Mouse (Mus musculus) midbrain, embryonic 14.5 days (tissue): Measurements from ENCODE around the gene Zfp536. TPM values are rescaled to one million over a fixed set of nuclear protein-coding genes. Genes with fewer than 3 reads are reported as not detected.

Source experiments
- ATAC-seq: fragments of 200-750 bp; cut with Nextera tagmentation; 2 replicates; pipeline ENCODE4 v1.8.0; 2017; ENCODE audit warnings: moderate number of reproducible peaks, moderate library complexity; ENCODE audit not compliant: low FRiP score, low TSS enrichment
- DNase-seq: peaks from one replicate; pipeline ENCODE4 v3.0.0-alpha.2; 2015
- H3K27ac ChIP-seq: fragments of 300-500 bp; sonication (generic); replicated peaks from 2 replicates; pipeline ENCODE4 v1.5.1; 2014; ENCODE audit warnings: mild to moderate bottlenecking, low read depth, low read length, moderate library complexity
- H3K27me3 ChIP-seq: fragments of 300-500 bp; sonication (generic); 2 replicates; pipeline ENCODE4 v1.6.1; 2014; ENCODE audit warnings: low read length, control low read depth, mixed read lengths; ENCODE audit not compliant: control insufficient read depth, insufficient read depth
- H3K36me3 ChIP-seq: fragments of 300-500 bp; sonication (generic); 2 replicates; pipeline ENCODE4 v1.6.1; 2014; ENCODE audit warnings: low read length, control low read depth; ENCODE audit not compliant: control insufficient read depth, insufficient read depth
- H3K4me1 ChIP-seq: fragments of 300-500 bp; sonication (generic); 2 replicates; pipeline ENCODE4 v1.6.1; 2014; ENCODE audit warnings: mild to moderate bottlenecking, antibody characterized with exemption, low read length, control low read depth; ENCODE audit not compliant: control insufficient read depth, insufficient read depth
- H3K4me2 ChIP-seq: fragments of 300-500 bp; sonication (generic); 2 replicates; pipeline ENCODE4 v1.6.1; 2014; ENCODE audit warnings: mild to moderate bottlenecking, low read length, moderate library complexity
- H3K4me3 ChIP-seq: fragments of 300-500 bp; sonication (generic); replicated peaks from 2 replicates; pipeline ENCODE4 v1.5.1; 2014; ENCODE audit warnings: low read depth, low read length
- H3K9ac ChIP-seq: fragments of 300-500 bp; sonication (generic); replicated peaks from 2 replicates; pipeline ENCODE4 v1.6.1; 2014; ENCODE audit warnings: mild to moderate bottlenecking, low read length, moderate library complexity
- H3K9me3 ChIP-seq: fragments of 300-500 bp; sonication (generic); 2 replicates; pipeline ENCODE4 v1.6.1; 2016; ENCODE audit warnings: low read length, control low read depth, mixed read lengths; ENCODE audit not compliant: control insufficient read depth
- WGBS: fragments of 180-500 bp; shearing (Covaris S2); extraction: QIAGEN DNeasy Blood & Tissue Kit; methylation state at CpG from one replicate; pipeline ENCODE4 v1.1.7; 2014; 5-methylcytosine and 5-hydroxymethylcytosine counted together
- polyA plus RNA-seq: library from polyadenylated mRNA; unstranded; fragments of >200 nt; fragmentation: Nextera tagmentation; extraction: Ambion mirVana; gene quantifications from 2 replicates; pipeline ENCODE4 v1.2.1, GENCODE M21; 2014

Gene Zfp536
- polyA plus RNA-seq, 1 experiment from 2014 or later: 38.0 TPM

DNA sequence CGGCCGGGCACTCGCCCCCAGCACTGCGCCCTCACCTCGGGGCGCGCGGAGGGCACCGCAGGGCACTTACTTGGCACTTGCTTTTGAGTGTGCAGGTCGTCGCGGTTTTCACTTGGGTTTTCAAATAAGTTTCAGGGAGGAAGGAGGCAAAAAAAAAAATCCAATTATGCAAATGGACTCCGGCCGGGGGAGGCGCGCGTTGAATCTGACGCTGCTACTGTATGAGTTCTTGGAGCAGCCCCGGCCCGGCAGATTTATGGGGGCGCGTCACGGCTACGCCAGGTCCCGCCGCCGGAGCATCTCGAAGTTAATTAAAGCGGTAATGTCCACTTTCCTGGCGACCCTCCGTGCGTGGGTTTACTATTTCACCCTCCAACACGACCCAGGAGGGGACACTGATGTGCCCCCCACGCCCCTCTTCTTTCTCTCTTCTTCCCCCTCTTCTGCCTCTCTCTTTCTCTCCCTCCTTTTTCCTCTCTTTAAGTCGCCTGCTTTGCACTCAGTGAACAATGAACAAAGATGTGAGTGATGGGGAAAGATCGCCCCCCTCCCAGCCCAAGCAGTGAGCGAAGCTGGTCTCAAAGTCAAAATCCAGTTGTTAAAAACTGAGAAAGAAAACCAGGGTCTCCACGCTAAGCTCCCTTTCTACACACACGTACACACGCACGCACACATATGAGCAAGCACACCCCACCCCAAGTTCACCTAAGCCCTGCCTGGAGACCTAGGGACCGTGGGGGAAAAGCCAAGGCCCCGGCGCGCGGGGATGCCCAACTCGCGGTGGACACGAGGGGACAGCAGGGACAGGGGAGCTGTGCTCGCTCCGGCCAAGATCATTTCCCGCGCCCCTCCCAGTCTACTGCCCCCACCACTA is 3.7 kb downstream of the Zfp536 start:
- Histone ChIP-seq H3K4me3 (peak overlapping the region; percentile 52), H3K4me2 (peak overlapping the region; percentile 85), H3K27ac (peak overlapping the region; percentile 89), H3K9me3 (no peaks in the 10 kb centered on the region), H3K9ac (peak overlapping the region; percentile 68), H3K4me1 (peaks cover 28% of the 10 kb centered on the region; the same call in 1 of the 2 replicates), H3K27me3 (no peaks in the 10 kb centered on the region), H3K36me3 (no peaks in the 10 kb centered on the region)
- WGBS: under 1% methylated on average over 53 of the region's 53 CpGs
- ATAC-seq: peak; percentile 53
- peak; percentile 72 for DNase-seq

DNA sequence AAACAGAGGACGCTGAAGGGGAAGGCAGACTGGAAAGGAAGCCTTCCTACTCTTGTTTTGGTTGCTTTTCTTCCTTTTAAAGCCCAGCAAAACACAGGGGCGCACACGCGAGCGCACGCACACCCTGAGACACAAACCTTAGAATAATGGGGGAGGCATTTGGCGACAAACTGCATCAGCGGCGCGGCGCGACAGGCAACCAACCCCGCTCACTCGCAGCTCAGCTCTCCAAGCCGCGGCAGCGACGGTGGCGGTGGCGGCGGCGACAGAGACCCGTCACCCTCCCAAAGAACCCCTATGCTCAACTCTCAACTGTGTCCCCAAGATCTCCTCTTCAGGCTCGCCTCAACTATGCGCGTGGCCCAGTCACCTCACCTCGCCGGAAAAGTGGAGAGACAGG is 4.4 kb downstream of the Zfp536 start:
- Histone ChIP-seq H3K36me3 (no peaks in the 10 kb centered on the region), H3K4me1 (peaks cover 27% of the 10 kb centered on the region; the same call in 1 of the 2 replicates), H3K27me3 (no peaks in the 10 kb centered on the region), H3K9me3 (no peaks in the 10 kb centered on the region), H3K9ac (peak overlapping the region; percentile 68), H3K27ac (peak overlapping the region; percentile 89), H3K4me3 (peak overlapping the region; percentile 52), H3K4me2 (peak overlapping the region; percentile 85)
- DNase-seq (peak; percentile 69), ATAC-seq (no peak)
- under 1% methylated on average over 28 of the region's 28 CpGs for WGBS

DNA sequence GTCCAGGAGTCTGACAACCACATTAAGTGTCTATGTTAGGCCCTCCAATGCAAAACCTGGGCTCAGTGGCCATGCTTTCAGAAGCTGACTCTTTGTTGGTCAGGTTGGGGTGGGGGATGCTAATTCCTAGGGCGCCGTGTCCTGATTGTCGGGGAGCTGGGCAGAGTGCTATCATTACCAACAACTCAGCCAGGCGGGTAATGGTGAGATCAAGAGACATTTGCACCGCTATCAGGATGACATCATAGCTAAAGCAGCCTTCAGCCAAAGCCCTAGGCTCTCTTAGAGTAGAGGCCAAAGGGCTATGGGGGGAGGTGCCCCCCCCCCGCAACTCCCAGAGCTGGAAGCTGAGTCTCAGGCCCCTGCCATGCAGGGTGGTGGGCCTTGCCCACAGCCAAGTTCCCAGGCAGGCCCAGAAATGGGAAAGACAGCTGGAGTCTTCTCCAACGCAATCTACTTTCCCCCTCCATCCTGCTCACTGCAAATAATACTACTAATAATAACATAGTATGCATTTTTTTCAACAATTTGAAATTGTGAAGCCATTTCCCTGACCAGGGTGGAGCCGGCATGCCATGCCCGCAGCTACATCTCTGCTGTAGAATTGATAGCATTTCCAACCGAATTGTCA is 5.0 kb downstream of the Zfp536 start:
- DNase-seq (no peak), ATAC-seq (no peak)
- Histone ChIP-seq H3K9ac (peak overlapping the region; percentile 68), H3K4me3 (peak overlapping the region; percentile 52), H3K4me1 (peaks cover 24% of the 10 kb centered on the region; the same call in 1 of the 2 replicates), H3K27ac (peak overlapping the region; percentile 89), H3K9me3 (no peaks in the 10 kb centered on the region), H3K36me3 (no peaks in the 10 kb centered on the region), H3K4me2 (peak overlapping the region; percentile 85), H3K27me3 (no peaks in the 10 kb centered on the region)
- WGBS: 6% methylated on average over 10 of the region's 10 CpGs

GRCm38 (mm10) chr7:37758886-37759285 is 14.6 kb downstream of the Zfp536 start:
- Histone ChIP-seq H3K27me3 (no peaks in the 10 kb centered on the region), H3K4me3 (no peak overlapping the region), H3K9ac (no peak overlapping the region), H3K36me3 (no peaks in the 10 kb centered on the region), H3K4me2 (no peak overlapping the region), H3K27ac (no peak overlapping the region), H3K9me3 (no peaks in the 10 kb centered on the region), H3K4me1 (0 out of 2 replicates have a peak, but pooled peaks cover 4% of the 10 kb centered on the region)
- 93% methylated on average over 5 of the region's 5 CpGs for WGBS
- no peak for ATAC-seq
- DNase-seq: no peak

DNA sequence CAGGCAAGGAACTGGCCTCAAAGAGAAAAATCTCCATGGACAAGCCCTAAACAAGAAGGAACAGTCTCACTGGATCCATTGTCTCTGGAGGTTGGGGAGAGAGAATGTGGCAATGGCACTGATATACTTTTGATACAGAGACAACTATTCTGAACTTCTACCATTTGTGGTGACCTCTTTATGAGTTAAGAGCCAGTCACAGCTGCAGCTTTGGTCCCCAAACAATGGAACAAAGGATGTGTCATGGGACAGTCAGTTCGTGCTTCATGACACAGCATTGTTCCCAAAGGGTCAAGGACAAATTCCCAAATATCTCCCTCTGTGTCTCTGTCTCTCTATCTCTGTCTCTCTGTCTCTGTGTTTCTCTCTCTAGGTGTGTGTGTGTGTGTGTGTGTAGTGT is 20.4 kb downstream of the Zfp536 start:
- DNase-seq (no peak), ATAC-seq (no peak)
- Histone ChIP-seq H3K9ac (no peak overlapping the region), H3K27me3 (no peaks in the 10 kb centered on the region), H3K4me3 (no peak overlapping the region), H3K4me1 (no peaks in the 10 kb centered on the region), H3K9me3 (no peaks in the 10 kb centered on the region), H3K36me3 (no peaks in the 10 kb centered on the region), H3K27ac (no peak overlapping the region), H3K4me2 (no peak overlapping the region)
- WGBS: 44% methylated on average over 1 of the region's 1 CpGs

GRCm38 (mm10) chr7:37746133-37746761 is 27.2 kb downstream of the Zfp536 start:
- no peak overlapping the region for H3K4me3 ChIP-seq
- no peak overlapping the region for H3K9ac ChIP-seq
- 10% methylated on average over 12 of the region's 13 CpGs for WGBS
- H3K4me2 ChIP-seq: 0 out of 2 replicates have a peak overlapping the region, but pooled peaks have one; percentile 23
- no peaks in the 10 kb centered on the region for H3K9me3 ChIP-seq
- no peak overlapping the region for H3K27ac ChIP-seq
- no peak for ATAC-seq
- H3K27me3 ChIP-seq: no peaks in the 10 kb centered on the region
- peak; percentile 51 for DNase-seq
- peaks cover 18% of the 10 kb centered on the region for H3K4me1 ChIP-seq
- H3K36me3 ChIP-seq: no peaks in the 10 kb centered on the region

DNA sequence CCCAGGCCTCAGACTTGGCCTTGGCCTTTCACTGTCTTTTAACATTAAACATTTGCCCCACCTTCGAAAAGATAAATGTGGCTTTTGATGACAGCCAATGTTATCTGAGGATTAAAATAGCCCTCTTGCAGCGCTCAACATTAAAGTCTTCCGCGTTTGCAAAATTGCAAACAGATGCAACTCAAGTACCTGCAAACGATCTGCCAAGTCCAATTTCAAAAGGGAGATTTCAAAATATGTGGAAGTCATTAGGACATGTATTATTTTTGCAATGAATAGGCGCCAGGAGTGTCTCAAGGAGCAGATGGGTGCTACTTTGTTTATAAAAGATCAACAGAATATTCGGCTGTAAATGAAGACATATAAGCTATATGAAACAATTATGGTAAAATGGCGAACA is 30.1 kb downstream of the Zfp536 start:
- H3K9me3 ChIP-seq: no peaks in the 10 kb centered on the region
- no peaks in the 10 kb centered on the region for H3K27me3 ChIP-seq
- peaks cover 18% of the 10 kb centered on the region for H3K4me1 ChIP-seq
- no peaks in the 10 kb centered on the region for H3K36me3 ChIP-seq
- H3K27ac ChIP-seq: no peak overlapping the region
- H3K4me3 ChIP-seq: no peak overlapping the region
- no peak overlapping the region for H3K9ac ChIP-seq
- H3K4me2 ChIP-seq: no peak overlapping the region
- ATAC-seq (no peak), DNase-seq (no peak)
- 86% methylated on average over 8 of the region's 8 CpGs for WGBS

DNA sequence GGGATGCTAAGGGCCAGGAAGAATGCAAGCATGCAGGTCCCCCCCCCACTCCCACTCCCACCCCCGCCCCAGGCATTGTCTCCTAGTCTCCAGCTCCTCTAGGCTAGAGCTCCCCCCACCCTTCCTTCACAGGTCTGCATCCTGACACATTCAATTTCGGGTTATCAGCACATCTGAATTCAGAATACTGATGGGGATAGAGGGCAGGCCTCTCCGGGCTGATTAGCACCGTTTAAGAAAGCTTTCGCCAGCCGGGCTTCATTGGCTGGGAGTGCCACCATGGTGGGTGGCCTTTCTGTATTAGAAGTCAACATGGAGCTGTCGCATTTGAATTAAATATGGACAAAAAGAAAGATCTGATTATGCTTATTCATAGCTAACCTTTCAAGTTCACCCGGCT is 36.2 kb downstream of the Zfp536 start:
- Histone ChIP-seq H3K27ac (no peak overlapping the region), H3K27me3 (no peaks in the 10 kb centered on the region), H3K4me3 (no peak overlapping the region), H3K36me3 (no peaks in the 10 kb centered on the region), H3K9me3 (no peaks in the 10 kb centered on the region), H3K4me2 (no peak overlapping the region), H3K9ac (no peak overlapping the region), H3K4me1 (peaks cover 29% of the 10 kb centered on the region)
- ATAC-seq: no peak
- DNase-seq: no peak
- 10% methylated on average over 8 of the region's 8 CpGs for WGBS
